Mouse (Mus musculus): Measurements from ENCODE around the gene Pcgf2. TPM values are rescaled to one million over a fixed set of nuclear protein-coding genes. Genes with fewer than 3 reads are reported as not detected.
"Not testable (repeated sequence)": the region's sequence is repeated elsewhere in the genome, so short reads cannot be mapped to it uniquely, and the experiment has no call there.

Gene Pcgf2
- total RNA-seq, 2 experiments from 2014 or later: 51.0 to 52.0 TPM

DNA sequence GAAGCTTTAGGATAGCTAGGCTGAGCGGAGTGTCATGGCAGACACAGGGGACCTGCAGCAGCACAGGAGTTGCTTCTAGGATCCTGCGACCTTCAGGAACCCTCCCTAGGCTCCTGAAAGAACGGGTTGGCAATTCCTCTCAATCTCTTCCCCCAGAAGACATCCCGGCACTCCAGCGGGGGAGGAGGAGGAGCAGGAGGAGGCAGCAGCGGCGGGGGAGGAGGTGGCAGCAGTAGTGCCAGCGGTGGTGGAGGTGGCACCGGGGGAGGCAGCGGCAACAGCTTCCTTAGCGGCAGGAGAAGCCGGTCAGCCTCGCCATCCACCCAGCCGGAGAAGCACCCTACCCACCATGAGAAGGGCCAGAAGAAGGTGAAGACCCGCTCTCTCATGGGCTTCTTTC, 31.0 kb downstream of the Pcgf2 start:
- no peak for DNase-seq (ENCODE audit: low spot score in 2 of 2)

DNA sequence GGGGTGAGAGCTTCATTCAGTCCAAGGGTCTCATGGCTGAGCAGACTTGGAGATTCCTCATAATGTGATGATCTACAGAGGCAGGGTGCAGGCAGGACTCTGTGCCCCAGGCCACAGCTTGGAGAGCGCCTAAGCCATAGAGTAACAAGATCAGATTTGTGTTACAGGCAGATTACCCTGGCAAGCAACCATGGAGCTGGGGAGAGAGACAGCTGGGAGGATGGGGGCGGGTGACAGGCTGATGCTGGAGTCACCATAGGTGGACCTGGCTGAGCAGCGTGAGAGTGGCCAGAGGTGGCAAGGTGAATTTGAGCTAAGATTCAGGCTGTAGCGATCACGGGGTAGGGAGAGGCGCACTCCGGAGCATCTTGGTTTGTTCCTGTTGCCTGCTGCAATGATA, 32.1 kb downstream of the Pcgf2 start:
- no peak for DNase-seq (ENCODE audit: low spot score in 2 of 2)

DNA sequence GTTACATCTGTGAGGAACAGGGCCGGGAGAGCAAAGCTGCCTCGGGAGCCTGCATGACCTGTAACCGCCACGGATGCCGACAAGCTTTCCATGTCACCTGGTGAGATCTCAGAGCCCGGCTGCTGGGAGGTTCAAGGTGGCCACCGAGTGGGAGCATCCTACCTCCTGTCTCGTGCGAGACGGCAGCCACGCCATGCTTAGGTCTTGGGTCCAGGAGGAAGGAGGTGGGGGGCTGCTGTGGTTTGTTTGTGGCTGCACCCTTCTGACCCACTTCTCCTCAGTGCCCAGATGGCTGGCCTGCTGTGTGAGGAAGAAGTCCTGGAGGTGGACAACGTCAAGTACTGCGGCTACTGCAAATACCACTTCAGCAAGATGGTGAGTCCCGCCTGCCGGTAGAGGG, 33.5 kb downstream of the Pcgf2 start:
- DNase-seq (ENCODE audit: low spot score in 2 of 2): no peak

DNA sequence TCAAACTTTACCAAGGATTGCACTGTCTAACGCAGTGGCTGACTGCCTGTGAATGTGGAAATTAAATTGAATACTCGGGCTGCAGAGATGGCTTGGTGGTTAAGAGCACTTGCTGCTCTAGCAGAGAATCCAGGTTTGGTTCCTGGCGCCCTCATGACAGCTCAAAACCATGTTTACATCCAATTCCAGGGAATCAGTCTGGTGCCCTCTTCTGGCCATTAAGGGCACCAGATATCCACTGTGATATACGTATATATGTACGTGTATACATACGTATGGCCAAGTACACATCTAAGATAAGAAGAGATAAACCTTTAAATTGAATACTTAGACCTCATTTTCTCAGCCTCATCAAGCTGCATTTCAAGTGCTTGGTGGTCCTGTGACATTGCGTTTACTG, 34.1 kb downstream of the Pcgf2 start:
- no peak for DNase-seq (ENCODE audit: low spot score in 2 of 2)

DNA sequence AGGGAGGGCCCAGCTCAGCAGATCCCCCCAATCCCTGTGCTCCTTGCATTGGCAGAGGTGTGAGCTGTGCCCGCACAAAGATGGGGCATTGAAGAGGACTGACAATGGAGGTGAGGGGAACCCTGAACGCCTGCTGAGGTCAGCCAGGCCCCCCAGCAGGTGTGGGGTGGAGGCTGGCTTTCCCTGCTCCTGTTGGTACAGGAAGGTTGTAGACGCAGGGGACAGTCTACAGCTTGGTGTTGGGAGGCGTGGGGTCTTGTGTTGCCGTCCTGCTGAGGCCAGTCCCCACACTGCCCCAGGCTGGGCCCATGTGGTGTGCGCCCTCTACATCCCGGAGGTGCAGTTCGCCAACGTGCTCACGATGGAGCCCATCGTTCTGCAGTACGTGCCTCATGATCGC, 34.9 kb downstream of the Pcgf2 start:
- DNase-seq (ENCODE audit: low spot score in 2 of 2): no peak

DNA sequence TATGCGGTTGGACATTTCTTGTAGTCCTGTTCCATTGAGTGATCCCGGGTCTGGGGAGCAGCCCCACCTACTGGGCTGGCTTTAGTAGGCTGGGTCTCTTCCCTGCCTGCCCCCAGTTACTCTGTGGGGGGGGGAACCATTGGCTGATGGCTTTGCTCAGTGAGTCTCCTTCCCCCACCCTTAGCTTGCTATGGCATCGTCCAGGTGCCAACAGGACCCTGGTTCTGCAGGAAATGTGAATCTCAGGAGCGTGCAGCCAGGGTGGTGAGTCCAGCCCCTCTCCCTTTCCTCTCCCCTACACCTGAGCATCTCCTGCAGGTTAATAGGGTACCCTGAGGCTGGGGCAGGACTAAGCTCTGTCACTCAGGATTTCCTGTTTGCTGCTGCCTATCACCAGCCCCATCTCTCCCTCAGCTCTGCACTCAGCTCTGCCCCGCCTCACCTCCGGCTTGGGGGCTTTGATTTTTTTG, 35.5 kb downstream of the Pcgf2 start:
- DNase-seq (ENCODE audit: low spot score in 2 of 2): no peak

DNA sequence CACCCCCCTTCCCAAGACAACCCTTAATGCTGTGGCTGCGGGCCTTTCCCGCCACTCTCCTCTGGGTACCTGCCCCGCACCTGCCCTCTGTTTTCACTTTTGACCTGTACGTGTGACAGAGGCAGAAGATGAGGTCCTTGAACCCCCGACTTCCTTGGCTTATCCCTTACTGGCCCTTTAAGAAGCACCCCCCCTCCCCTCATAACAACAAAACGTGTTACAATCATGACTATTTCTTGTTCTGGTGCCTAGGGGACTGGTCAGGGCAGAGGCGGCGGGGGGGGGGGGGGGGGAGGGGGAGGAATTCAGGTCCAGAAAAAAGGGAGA, 36.0 kb downstream of the Pcgf2 start:
- DNase-seq (ENCODE audit: low spot score in 2 of 2): no peak

DNA sequence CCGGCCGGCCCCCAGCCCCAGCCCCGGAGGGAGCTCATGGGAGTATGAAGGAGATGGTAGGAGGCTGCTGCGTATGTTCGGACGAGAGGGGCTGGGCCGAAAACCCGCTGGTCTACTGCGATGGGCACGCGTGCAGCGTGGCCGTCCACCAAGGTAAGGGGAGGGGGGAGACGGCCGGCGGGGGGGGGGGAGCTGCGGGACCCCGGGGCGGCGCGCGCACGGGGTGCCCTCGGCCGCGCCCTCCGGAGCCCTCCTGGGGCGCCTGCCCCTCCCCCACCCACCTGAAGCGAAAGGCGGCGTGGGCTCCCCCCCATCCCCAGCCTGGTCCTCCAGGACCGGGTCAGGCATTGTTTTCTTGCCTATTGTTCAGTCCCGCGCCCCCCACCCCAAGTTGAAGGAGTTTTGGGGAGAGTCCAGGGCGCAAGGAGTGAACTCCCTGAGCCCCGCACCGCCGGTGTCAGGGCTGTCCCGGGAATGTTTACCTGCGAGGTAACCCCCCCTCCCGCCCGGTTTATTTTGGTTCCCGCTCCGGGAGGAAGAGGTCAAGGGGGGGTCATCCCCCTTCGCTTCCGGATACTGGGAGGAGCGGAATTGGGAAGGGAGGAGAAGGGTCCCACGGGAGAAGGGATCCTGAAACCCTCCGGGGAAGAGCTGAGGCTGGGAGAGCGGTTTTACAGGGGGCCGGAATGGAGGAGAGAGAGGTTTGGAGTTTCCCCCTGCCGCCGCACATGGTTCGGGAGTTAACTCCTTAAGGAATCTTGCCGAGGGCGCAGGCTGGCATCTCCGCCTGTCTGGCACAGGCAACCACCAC, 36.6 kb downstream of the Pcgf2 start:
- no peak for DNase-seq (ENCODE audit: low spot score in 2 of 2)

DNA sequence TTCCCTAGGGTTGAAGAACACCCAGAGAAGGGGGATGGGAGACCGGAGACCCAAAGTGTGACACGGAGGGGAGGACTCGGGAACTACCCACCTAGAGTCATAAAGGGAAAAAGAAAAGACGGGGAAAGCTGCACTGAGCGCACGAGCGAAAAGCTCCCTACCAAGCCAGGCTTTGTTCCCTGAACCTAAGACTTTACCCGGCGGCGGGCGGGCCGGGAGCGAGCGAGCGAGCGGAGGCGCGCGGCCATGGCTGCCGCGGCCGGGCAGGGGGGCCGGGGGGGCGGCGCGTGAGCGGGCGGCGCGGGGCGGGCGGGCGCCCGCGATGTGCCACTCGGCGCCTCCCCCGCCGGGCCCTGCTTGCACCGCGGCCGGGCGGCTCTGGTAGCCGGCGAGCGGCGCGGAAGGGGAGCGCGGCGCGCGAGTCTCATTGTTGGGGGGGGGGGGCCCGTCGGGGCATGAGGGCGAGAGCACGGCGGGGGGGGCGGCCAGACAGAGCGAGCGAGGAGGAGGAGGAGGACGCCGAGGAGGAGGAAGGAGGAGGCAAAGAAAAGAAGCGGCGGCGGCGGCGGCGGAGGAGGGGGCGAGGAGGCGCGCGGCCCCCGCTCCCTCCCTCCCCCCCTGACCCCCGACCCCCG, 37.3 kb downstream of the Pcgf2 start, which contains the start of gene Mllt6:
Mllt6 (plus strand) TSS at position 522 of the 635 bp plus-strand sequence.
- DNase-seq (ENCODE audit: low spot score in 2 of 2): peak; percentile 69 to 79

DNA sequence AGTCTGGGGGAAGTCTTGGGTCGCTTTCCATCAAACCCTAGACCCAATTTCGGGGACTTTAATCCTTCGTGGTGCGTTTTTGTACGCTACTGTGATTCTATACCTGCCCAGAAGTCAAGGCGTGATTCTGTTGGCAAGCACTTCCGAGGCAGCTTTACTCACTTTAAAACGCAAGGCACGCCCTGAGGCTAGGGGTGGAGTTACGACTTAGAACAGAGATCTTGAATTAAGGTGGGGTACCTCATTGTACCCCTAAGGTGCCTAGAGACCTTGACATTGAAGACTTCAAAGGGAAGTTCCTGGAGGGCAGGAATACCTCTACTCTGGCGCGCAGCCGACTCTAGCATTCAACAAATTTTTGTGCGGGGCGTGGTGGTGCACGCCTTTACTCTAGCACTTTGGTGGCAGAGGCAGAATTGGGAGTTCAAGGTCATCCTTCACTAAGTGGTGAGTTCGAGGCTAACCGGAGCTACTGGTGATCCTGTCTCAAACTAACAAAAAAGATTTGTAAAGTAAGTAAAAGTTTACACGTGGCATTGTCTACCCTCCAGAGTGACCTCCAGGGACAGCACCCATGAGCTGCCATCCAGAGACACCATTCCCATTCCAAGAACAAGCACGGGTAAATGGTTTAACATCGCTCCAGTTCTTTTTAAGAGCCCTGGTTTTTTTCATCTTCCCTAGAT, 37.9 kb downstream of the Pcgf2 start:
- no peak for DNase-seq (ENCODE audit: low spot score in 2 of 2)

DNA sequence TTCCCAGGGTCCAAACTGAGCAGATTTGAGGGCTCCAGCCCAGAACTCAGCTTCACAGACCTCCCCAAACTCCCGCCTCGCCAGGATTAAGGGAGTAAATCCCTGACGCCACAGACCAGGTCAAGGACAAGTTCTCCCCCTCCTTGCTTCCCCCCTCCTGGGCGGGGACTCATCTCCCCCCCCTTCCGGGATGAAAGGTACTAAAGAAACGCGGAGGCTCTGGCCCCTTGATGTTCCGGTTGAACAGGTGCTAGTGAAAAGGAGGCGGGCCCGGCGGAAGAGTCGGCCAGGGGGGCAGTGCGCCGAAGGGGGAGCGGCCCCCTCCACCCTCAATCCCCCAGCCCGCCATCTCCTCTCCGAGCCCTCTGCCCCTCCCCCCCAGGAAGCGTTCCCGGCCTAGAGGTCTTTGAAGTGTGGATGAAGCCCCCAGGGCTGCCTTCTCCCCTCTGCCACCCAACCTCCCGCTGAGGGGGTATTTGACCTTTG, 38.6 kb downstream of the Pcgf2 start:
- DNase-seq (ENCODE audit: low spot score in 2 of 2): no peak

DNA sequence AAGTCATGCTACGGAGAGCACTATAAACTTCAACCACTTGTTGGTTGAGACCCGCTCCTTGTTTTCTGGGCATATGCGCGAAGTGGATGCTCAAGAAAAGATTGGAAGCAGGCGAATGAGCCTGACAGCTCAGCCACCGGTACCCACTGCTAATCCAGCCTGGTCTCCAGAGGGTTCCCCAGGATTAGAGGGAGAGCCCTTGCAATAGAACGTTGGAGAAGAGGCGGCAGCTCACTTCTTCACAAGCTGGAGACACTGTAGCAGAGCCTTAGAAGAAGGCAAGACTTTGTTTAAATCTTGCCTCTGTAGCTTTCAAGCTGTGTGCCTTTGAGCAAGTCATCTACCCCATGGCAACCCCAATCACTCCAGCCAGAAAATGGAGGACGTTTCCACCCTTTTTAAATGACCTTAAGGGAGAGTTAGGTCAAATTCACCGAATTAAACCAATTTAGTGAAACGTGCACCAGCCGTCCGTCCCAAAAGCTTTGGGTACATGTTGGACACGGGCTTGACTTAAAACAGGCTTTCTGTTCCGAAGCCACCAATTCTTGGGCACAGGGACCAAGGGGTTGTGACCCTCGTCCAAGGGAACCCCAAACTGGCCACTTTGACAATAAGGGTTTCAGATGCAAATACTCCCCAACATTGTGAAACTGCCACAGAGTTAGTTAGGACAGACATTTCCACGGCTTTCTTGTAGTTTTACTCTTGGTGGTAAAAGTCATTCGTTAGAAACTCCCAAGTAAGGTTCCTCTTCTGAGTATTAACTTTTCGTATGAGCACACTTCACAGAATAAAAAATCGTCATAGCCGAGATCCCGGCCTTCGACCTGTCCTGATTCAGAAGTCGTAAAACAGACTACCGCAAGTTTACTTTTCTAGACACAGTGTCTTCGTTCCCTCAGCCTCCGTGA, 39.3 kb downstream of the Pcgf2 start:
- DNase-seq (ENCODE audit: low spot score in 2 of 2): no peak

DNA sequence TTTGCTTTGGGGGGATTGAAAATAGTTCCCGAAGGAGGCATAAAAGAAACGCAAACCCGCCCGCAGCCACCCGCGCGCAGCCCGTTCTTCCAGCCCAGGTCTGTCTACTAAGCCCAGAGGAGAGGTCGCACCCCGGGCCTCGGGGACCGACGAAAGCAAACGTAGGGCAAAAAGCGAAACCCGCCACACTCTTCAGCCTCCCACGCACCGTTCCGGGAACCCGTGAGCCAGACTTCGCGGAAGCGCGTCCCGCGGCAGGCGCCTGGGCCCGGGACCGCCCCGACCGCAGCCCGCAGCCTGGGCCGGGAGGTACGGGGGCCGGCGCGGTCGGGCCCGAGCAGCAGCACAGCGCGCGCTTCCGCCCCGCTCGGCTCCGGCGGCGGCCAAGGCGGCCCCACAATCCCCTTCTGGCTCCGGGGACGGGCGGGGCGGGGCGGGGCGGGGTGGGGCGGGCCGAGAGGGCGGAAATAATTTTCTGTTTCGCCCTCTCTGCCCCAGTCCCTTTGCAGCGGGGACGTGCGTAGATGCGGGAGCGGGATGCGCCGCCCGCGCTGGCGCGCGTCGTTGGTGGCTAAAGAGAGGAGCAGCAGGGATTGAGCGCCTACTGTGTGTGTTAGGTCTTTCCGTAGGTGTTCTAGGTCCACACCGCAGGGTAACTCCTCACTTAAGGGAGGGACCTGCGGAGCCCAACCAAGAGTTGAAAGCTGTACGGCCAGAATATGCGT, 40.1 kb downstream of the Pcgf2 start:
- peak; percentile 63 to 76 for DNase-seq (ENCODE audit: low spot score in 2 of 2)

DNA sequence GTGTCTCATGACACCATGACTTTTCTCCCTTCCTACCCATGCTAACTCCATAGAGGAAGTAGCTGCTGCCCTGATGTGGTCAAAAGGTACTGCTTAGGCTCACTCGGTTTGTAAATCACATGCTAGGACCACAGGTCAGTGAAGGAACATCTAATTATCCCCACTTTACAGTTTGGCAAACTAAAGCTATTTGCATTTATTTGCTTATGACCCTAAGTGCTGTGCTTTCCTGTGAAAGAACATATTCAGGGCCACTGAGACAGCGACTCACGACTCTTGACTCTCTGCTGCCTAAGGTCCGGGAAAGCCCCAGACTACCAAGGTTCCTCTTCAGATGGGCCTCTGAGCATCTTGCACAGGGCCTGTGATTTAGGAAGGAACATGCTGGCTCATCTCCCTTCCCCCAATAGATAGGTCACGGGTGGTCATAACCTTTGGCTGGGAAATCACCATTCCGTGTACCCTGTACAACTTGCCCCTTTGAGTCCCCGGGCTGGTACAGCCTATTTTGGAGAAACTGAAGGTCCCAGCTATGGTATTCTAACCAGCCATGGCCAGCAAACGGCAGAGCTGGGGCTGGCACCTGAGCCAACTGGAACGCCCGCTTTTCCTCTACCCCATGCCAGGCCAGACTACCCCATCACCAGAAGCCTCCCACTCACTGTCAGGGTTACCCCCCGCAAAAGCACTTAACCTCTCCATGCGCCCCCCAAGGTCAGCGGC, 40.9 kb downstream of the Pcgf2 start:
- DNase-seq (ENCODE audit: low spot score in 2 of 2): no peak

DNA sequence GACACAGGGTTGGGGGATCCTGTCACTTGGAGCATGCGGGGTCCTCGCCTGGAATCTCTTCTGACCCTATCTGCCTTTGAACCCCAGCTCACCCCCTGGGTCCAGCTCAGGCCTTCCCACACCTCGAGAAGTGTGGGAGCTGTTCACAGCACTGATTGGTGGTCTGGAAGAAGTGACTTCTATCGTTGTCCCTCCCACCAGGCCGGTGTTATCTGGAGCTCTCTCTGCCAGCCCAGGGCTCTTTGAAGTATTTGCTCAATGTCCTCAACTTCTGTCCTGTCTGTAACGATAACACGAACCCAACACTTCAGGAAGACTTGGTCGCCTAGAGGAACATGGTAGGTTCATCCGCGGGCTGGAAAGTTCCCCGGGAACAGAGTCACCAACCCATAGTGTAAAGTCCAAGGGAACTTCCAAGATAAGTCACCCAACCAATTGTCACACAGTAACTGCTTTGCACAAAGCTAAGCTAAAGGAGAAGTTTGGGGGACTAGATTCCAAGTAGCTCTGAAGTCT, 41.5 kb downstream of the Pcgf2 start:
- no peak for DNase-seq (ENCODE audit: low spot score in 2 of 2)

DNA sequence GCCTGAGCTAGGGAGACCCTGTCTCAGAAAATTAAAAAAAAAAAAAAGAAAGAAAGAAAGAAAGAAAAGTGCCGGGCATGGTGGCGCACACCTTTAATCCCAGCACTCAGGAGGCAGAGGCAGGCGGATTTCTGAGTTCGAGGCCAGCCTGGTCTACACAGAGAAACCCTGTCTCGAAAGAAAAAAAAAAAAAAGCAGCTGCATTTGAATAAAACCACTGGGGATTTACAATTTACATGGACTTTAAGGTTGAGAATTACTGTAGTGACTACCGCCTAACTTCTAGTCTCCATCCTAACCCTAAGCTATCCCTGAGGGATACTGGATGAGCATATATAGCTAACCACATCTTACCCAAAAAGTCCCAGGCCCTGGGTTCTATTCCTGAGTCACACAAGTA, 42.3 kb downstream of the Pcgf2 start:
- not testable (repeated sequence) for DNase-seq (ENCODE audit: low spot score in 2 of 2)

DNA sequence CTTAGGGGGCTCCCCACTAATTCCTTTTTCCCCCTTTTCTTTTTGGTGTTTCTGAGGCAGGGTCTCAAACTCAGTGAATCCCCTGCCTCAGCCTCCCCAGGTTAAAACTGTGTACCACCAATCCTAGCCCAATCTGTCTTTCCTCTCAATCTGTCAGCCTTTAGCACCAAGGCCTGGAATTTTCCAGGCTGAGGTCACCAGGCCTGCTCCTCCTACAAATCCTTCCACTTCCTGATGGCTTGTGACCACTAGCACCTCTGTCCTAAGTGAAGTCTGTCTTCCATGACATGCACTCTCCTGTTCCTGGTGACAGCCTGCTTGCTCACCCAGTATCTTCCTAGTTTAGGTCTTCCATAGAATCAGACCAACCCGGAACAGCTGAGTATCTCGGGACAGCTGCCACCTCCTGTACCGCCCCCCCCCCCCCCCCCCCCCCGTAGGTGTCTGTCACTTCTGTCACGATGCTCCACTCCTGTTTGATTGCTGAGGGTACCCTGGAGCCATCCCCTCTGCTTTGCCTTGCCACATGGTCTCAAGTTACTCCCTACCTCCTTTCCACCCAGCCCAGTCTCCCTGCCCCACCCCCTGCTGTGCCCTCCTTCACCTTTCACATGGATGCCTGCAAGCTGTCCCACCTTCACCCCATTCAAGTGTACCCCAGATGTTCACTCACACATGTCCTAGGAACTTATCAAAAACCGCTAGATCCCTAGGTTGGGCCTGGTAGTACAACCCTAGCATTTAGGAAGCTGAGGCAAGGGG, 42.9 kb downstream of the Pcgf2 start:
- DNase-seq (ENCODE audit: low spot score in 2 of 2): no peak

DNA sequence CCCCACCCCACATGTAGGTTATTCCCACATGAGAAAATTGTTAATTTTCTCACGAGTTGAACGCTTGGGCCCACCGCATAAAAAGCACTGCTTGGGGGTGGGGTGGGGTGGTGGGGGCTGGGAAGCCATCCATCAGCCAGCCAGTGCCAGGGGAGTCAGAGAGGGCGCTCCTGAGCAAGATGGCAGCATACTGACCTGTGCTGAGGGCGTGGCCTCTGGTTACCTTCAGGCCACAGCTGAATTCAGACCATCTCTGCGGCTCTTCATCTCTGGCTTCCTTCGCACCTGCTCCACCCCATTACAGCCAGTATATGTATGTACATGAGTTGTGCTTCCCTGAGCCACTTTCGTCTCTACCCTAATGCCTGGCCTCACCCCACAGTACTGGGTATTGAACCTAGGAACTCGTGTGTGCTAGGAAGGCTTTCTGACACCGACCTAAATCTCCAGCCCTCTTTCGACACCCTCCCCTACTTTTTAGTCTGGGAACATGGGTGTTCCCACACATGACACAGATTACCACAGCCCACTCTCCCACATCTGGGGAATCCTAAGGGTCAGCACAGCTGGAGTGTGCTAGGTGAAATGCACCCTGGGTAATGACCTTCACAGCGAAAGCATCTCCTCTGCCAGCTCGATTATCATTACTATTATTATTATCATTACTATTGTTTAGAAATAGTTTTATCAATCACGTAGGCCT, 43.9 kb downstream of the Pcgf2 start:
- DNase-seq (ENCODE audit: low spot score in 2 of 2): no peak
